Mouse (Mus musculus) heart, postnatal 25 days (tissue): Measurements from ENCODE around the gene Rpusd4. TPM values are rescaled to one million over a fixed set of nuclear protein-coding genes. Genes with fewer than 3 reads are reported as not detected.

ENCODE experiments used
- DNase-seq: peaks from one replicate; pipeline ENCODE4 v3.0.0; 2022; ENCODE audit warnings: low spot score
- intact Hi-C: fragments of 180-260 bp; cut with DNase I; formaldehyde crosslinking; loops from one replicate; pipeline ENCODE4 v1.15.1; 2025
- total RNA-seq, 2 experiments: library from RNA; stranded (reverse); gene quantifications; 2 replicates each; pipeline ENCODE4 v1.2.3; 2021

Gene Rpusd4
- total RNA-seq, 2 experiments from 2014 or later = 11.5 to 13.0 TPM

GRCm38 (mm10) chr9:35283415-35284069 lies 15.9 kb downstream of the Rpusd4 start:
- intact Hi-C loops = loop anchor here (1.0 kb wide), 2 partner anchors 241 to 258 kb away; no protein-coding TSS in a partner anchor

GRCm38 (mm10) chr9:35284351-35284750 lies 16.7 kb downstream of the Rpusd4 start:
- intact Hi-C loops = no loop called here

More at GRCm38 (mm10) chr9:35283415-35284069, 15.9 kb downstream of the Rpusd4 start:
- DNase-seq = no peak

GRCm38 (mm10) chr9:35286351-35286750 lies 18.7 kb downstream of the Rpusd4 start:
- intact Hi-C loops = no loop called here

More at GRCm38 (mm10) chr9:35284351-35284750, 16.7 kb downstream of the Rpusd4 start:
- no peak for DNase-seq

GRCm38 (mm10) chr9:35289992-35290391 lies 22.3 kb downstream of the Rpusd4 start:
- DNase-seq = no peak
- intact Hi-C loops = loop anchor here (5.0 to 10.0 kb wide), 2 partner anchors 55 to 132 kb away; partner anchors contain the start of gene Cdon

More at GRCm38 (mm10) chr9:35286351-35286750, 18.7 kb downstream of the Rpusd4 start:
- DNase-seq = no peak

- intact Hi-C loops = loop anchor here (5.0 to 10.0 kb wide), 2 partner anchors 54 to 132 kb away; partner anchors contain the start of gene Cdon
- DNase-seq = no peak
These were observed 22.8 kb downstream of the Rpusd4 start for GRCm38 (mm10) chr9:35290417-35290816.

- intact Hi-C loops = loop anchor here (5.0 to 10.0 kb wide), 2 partner anchors 54 to 131 kb away; partner anchors contain the start of gene Cdon
- DNase-seq = no peak
These were observed 23.3 kb downstream of the Rpusd4 start for GRCm38 (mm10) chr9:35290916-35291315.

GRCm38 (mm10) chr9:35293465-35293864 lies 25.8 kb downstream of the Rpusd4 start:
- DNase-seq = no peak
- intact Hi-C loops = loop anchor here (5.0 to 10.0 kb wide), 2 partner anchors 51 to 129 kb away; partner anchors contain the start of gene Cdon

- intact Hi-C loops = loop anchor here (10.0 kb wide), 1 partner anchor 47 kb away; no protein-coding TSS in a partner anchor
- DNase-seq = no peak
These were observed 30.1 kb downstream of the Rpusd4 start for GRCm38 (mm10) chr9:35297791-35298190.

GRCm38 (mm10) chr9:35302172-35302571 lies 34.5 kb downstream of the Rpusd4 start:
- no peak for DNase-seq
- intact Hi-C loops = no loop called here

GRCm38 (mm10) chr9:35307461-35307860 lies 39.8 kb downstream of the Rpusd4 start:
- intact Hi-C loops = no loop called here
- DNase-seq = no peak

GRCm38 (mm10) chr9:35310377-35310776 lies 42.7 kb downstream of the Rpusd4 start:
- intact Hi-C loops = no loop called here
- no peak for DNase-seq

- DNase-seq = peak; percentile 58
- intact Hi-C loops = no loop called here
These were observed 44.9 kb downstream of the Rpusd4 start for GRCm38 (mm10) chr9:35312516-35312915.

- no peak for DNase-seq
- intact Hi-C loops = no loop called here
These were observed 45.9 kb downstream of the Rpusd4 start for GRCm38 (mm10) chr9:35313601-35314000.

- DNase-seq = no peak
- intact Hi-C loops = no loop called here
These were observed 46.6 kb downstream of the Rpusd4 start for GRCm38 (mm10) chr9:35314254-35314653.

- intact Hi-C loops = no loop called here
- DNase-seq = no peak
These were observed 49.1 kb downstream of the Rpusd4 start for GRCm38 (mm10) chr9:35316771-35317211.

GRCm38 (mm10) chr9:35317233-35317980 lies 49.7 kb downstream of the Rpusd4 start:
- DNase-seq = no peak
- intact Hi-C loops = no loop called here

GRCm38 (mm10) chr9:35318537-35319172 lies 51.0 kb downstream of the Rpusd4 start:
- DNase-seq = no peak
- intact Hi-C loops = no loop called here

- no peak for DNase-seq
- intact Hi-C loops = no loop called here
These were observed 52.6 kb downstream of the Rpusd4 start for GRCm38 (mm10) chr9:35320288-35320687.

- intact Hi-C loops = no loop called here
- DNase-seq = no peak
These were observed 56.3 kb downstream of the Rpusd4 start for GRCm38 (mm10) chr9:35323974-35324373.

GRCm38 (mm10) chr9:35324571-35324970 lies 56.9 kb downstream of the Rpusd4 start:
- no peak for DNase-seq
- intact Hi-C loops = no loop called here
